Mouse (Mus musculus): ENCODE results near the gene Hexim1.

Hexim1 gene

DNA sequence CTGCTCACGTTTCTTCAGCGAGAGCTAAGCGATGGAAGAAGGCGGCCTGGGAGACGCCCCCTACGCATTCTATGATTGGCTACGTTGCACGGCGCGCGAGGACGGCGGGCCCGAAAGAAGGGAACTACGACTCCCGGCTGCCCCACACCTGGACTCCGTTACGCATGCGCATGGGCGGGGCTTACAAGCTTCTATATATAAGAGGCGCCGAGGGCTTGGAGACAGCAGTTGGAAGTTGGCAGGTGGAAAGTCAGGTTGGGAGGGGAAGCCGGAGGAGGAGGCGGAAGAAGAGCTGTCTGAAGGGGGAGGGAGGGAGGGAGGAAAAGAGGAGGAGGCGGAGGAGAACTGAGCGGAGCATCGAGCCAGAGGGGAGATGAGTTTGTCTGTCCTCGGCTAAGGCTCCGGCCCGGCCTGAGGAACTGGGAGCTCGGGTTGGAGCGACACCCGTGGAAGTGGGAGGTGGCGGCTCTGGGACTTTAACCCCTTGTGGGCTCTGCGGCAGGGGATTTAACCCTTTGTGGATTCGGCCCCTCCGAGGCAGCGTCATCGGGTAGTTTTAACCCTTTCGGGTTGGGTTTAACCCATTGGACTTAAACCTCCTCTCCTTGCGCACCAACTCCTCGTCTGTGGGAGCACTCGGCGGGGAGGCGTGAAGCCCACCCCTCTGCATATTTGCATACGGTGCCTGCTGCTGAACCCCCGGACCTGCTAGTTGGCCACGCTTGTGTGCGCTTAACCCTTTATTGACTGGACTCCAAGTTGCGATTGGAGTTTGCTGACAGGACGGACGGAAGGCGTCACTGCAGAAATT lies at the start of gene Hexim1:
Gene Hexim1 (plus strand): TSS at position 224 of the 811 bp plus-strand sequence.
- DNase-seq: peak; percentile 100

- DNase-seq: no peak
These were observed 49.0 kb upstream of the Hexim1 start for GRCm38 (mm10) chr11:103067051-103067361.

DNA sequence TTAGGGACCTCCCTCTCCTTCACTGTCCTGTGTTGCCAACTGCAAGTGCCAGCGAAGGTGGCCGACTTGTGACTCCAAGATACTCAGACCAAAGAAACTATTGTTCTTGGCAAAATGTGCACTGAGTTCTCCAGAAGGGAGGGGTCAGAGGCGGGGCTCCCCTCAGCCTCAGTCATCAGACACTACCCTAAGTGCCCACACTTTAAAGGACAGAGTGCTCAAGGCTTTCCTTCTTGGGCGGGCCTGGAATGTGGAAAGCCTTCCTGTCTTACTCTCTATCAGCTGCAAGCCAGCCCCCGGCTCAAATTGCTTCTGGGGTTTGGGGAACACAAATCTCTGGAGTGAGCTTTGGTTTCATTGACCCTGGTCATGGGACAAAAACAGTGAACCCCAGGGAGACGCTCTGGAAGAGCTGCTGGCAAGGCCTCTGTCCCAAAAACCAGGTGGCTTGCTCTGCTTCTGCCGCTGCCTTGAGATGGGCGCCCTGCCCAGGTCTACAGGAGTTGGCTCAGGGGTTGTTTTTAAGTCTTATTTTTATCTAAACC lies 48.5 kb upstream of the Hexim1 start:
- DNase-seq: no peak

GRCm38 (mm10) chr11:103068272-103068671 lies 47.8 kb upstream of the Hexim1 start:
- DNase-seq: no peak

- DNase-seq: no peak
These were observed 47.1 kb upstream of the Hexim1 start for GRCm38 (mm10) chr11:103068884-103069283.

DNA sequence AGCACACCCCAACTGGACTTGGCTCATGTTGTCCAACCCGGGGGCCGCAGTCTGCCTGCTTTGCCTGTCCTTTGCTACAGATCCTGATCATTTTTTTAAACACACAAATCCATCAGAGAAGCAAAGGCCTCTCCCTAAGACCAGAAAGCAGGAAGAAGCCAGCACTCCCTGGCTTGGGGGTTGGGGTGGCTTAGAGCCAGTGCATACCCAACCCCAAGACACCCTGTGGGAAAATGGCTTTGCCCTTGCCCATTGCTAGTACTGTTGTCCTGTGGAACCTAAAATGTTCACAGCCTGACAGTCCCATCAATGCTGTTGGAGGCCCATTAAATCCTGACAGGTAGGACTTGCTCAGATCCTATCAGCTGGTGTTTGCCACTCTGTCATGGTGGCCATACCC lies 46.3 kb upstream of the Hexim1 start:
- no peak for DNase-seq

DNA sequence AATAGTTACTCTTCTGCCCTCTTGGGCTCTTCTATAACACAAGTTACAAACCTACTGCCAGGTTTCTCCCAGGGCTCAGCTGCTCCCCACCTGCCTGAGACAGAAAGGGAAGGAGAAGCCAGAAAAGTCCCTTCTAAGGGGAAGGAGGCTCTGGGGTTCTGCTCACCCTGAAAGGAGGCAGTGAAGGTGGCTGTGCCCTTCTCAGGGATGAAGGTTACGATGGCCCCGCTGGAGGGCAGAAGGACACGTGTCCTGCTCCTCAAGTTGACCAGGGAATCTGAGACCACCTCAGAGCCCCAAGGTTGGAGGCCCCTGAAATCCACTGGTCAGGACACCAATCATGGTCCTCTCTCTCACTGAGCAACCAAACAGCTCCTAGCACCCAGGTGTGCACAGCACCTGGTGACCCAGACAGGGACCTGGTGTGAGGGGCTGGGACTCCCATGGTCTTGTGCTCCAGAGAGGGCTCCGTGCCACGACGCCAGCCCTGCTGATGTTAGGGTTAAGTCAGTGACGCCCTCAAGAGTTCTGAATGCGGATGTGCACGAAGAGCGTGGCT lies 45.6 kb upstream of the Hexim1 start:
- no peak for DNase-seq

DNA sequence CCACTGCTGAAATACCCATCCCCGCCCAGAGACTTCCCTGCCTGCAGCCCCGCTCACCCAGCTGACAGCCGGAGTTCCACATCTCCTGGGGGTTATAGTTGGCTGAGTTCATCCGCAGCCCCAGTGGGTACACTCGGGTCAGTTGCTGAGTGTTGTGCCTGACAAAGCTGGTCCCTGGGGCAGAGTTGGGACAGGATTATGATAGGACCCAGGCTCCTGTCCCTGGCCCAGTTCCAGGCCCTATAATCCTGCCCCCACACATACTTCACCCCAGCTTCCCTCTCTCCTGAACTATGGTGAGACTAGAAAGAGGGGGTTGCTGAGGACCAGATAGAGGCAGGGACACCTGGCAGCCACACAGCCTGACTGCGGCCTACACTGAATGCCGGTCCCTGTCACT lies 42.4 kb upstream of the Hexim1 start:
- DNase-seq: no peak

DNA sequence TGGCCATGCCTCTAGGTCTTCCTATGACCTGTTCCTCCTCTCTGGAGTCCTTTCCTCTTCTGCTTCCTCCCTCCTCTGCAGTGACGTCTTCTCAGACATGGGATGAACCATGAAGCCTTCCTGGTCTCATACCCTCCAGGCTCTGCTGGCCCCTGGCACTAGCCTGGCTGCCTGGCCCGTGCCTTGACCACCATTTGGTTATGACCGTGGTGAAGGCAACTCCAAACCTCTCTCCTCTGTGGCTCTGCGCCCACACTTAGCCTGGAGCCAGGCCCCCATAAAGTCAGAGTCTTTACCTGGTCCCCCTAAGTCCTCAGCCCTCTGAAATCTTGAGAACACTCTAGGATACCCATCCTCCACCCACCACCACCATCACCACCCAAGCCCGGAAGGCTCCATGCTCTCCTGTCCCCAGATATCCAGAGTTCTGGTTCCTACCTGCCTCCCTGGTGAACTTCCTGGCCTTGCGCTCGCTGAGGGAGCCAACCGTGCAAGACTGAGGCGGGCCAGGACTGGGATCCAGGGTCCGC lies 41.8 kb upstream of the Hexim1 start:
- no peak for DNase-seq

GRCm38 (mm10) chr11:103074796-103075323 lies 41.2 kb upstream of the Hexim1 start:
- no peak for DNase-seq

GRCm38 (mm10) chr11:103076010-103076409 lies 40.0 kb upstream of the Hexim1 start:
- DNase-seq: no peak

GRCm38 (mm10) chr11:103076581-103076980 lies 39.5 kb upstream of the Hexim1 start:
- DNase-seq: no peak

DNA sequence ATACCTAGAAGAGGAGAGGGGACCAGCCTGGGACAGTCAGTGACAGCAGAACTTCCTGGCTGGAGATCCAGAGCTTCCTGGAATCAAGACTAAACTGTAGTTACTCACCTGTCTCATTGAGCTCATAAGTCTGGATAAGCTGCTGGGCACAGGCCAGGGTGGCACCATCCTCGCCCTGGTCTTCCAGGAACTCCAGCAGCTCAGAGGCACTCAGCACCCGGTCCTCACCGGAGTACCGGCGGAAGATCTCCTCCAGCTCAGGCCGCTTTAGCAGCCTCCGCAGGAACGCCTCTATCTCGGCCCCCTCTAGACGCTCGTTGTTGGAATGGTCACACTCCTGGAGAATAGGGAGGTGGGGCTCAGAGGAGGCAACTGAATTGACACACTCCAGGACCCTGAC lies 37.9 kb upstream of the Hexim1 start:
- no peak for DNase-seq

GRCm38 (mm10) chr11:103080323-103081091 lies 35.5 kb upstream of the Hexim1 start:
- DNase-seq: no peak

- no peak for DNase-seq
These were observed 34.4 kb upstream of the Hexim1 start for GRCm38 (mm10) chr11:103081631-103082030.

DNA sequence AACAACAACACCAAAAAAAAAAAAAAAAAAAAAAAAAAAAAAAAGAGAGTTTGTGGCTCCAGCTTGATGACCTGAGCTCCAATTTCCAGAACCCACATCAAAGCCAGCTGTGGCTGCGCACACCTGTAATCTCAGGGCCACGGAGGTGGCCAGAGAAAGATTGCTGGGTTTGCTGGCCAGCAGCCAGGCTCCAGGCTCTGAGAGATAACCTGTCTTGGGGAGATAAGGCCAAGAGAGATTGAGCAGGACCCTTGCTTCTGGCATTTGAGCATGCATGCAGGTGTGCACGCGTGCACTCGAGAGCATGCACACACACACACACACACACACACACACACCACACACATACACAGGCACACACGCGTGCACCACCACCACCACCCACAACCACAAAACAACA lies 22.7 kb upstream of the Hexim1 start:
- no peak for DNase-seq

DNA sequence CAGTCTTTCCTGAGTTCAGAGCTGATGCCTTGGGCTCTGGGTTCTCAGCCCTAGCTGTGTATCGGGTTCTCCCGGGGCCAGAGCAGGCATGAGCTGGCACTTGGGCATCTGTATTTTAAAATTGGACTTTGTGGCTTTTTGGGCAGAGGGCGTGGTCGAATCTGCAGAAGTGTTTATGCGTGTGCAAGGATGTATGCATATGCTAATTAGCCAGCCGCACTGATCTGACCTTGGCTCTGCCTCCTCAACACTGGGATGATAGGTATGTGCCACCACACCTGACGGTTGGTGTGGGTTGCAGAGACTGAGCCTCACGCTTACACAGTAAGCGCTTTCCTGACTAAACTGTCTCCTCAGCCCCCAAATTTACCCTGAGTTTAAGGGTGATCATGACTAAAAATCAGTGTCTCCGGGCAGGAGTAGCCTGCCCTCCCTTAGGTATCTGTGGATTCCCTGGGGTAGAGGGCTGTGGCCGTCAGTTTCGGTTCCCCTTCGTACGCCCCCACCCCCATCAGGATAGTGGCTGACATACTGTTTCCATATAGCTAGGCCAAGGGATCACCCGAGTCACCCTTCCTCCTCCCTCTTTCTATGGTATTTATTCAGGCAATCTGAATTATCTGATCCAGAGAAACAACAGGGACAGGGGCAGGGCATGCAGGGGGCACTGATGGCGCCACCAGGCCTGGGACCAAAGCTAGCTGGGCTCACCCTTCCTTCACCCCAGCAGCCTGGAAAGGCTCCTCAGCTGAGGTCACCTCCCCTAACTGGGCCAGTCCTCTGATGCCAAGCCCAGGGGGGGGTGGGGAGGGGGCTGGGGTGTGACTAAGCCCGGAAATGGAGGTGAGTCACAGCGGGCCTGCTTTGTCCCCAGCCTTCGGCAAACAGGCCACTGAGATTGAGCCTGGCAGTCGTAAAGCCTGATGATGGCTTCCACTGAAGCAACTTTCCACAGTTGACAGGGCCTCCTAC lies 21.9 kb upstream of the Hexim1 start:
- DNase-seq: no peak

- DNase-seq: no peak
These were observed 20.8 kb upstream of the Hexim1 start for GRCm38 (mm10) chr11:103095107-103095670.

- no peak for DNase-seq
These were observed 20.2 kb upstream of the Hexim1 start for GRCm38 (mm10) chr11:103095801-103096200.

- peak; percentile 48 for DNase-seq
These were observed 18.8 kb upstream of the Hexim1 start for GRCm38 (mm10) chr11:103096979-103097894.
